Mouse (Mus musculus): ENCODE measurements around the gene Cadps.

- no peak for TF ChIP-seq POLR2A (IDR thresholded peaks at IDR 0.05; ENCODE audit: insufficient read depth, low read depth, low read length)
- no peak for TF ChIP-seq CTCF (IDR thresholded peaks at IDR 0.05; ENCODE audit: insufficient read depth, low read depth, low read length)
These were observed 2.7 kb downstream of the Cadps start for GRCm38 (mm10) chr14:12820149-12820548.

All from olfactory bulb, adult 2 months (tissue).